Mouse (Mus musculus): ENCODE results near the gene Rex2. TPM values are rescaled to one million over a fixed set of nuclear protein-coding genes. Genes with fewer than 3 reads are reported as not detected.

The Rex2 gene
- polyA plus RNA-seq, 1 experiment from 2014 or later, result 0.38 TPM

Other genes starting within 250 kb of the Rex2 start
- not detected in 2 replicates for gene Gm21411, start 112.3 kb upstream of the Rex2 start, polyA plus RNA-seq (2015; fragmentation: Nextera tagmentation; extraction: Ambion mirVana)
- 0.12 and 0.16 TPM in 2 replicates for gene Zfp989, start 49.9 kb upstream of the Rex2 start, polyA plus RNA-seq (2015; fragmentation: Nextera tagmentation; extraction: Ambion mirVana)
- gene Zfp991, start 110.2 kb downstream of the Rex2 start, polyA plus RNA-seq (2015; fragmentation: Nextera tagmentation; extraction: Ambion mirVana), result 4.6 and 5.9 TPM in 2 replicates